Mouse (Mus musculus) E14TG2a.4 (cell line): Measurements from ENCODE around the gene Nefh.

ENCODE experiments used
- CTCF ChIP-seq: conservative IDR thresholded peaks from 2 replicates; pipeline ENCODE4 v1.5.1; 2014; ENCODE audit warnings: low read length
- NANOG ChIP-seq: IDR thresholded peaks from 2 replicates; pipeline ENCODE4 v1.6.1; 2014; ENCODE audit warnings: borderline replicate concordance, low read length, mixed read lengths
- POU5F1 ChIP-seq: IDR thresholded peaks from 2 replicates; pipeline ENCODE4 v1.6.1; 2014; ENCODE audit warnings: low read length, borderline replicate concordance

- no peak for TF ChIP-seq CTCF
- TF ChIP-seq NANOG: no peak
- TF ChIP-seq POU5F1: no peak
Observed at GRCm38 (mm10) chr11:4966888-4967287, 19.0 kb upstream of the Nefh start.
